Mouse (Mus musculus) testis, adult 2 months (tissue): ENCODE results near the gene Mdga1. TPM values are rescaled to one million over a fixed set of nuclear protein-coding genes. Genes with fewer than 3 reads are reported as not detected.

Experiments used
- H3K27ac ChIP-seq: fragments of 200-500 bp; 2 replicates; pipeline ENCODE4 v1.5.1; 2012; ENCODE audit warnings: low read depth, low read length; ENCODE audit not compliant: control insufficient read depth, insufficient read depth
- H3K27me3 ChIP-seq: fragments of 200-500 bp; 2 replicates; pipeline ENCODE4 v1.6.1; 2012; ENCODE audit warnings: mild to moderate bottlenecking, low read length, moderate library complexity; ENCODE audit not compliant: control insufficient read depth, insufficient read depth
- H3K36me3 ChIP-seq: fragments of 200-500 bp; 2 replicates; pipeline ENCODE4 v1.6.1; 2012; ENCODE audit warnings: mild to moderate bottlenecking, low read length; ENCODE audit not compliant: control insufficient read depth, insufficient read depth
- H3K4me1 ChIP-seq: fragments of 200-500 bp; 2 replicates; pipeline ENCODE4 v1.6.1; 2012; ENCODE audit warnings: low read length; ENCODE audit not compliant: control insufficient read depth, insufficient read depth
- H3K4me3 ChIP-seq: fragments of 200-500 bp; 2 replicates; pipeline ENCODE4 v1.5.1; 2012; ENCODE audit warnings: low read depth, mild to moderate bottlenecking, low read length, moderate library complexity, mixed read lengths; ENCODE audit not compliant: control insufficient read depth
- CTCF ChIP-seq: fragments of 200-500 bp; IDR thresholded peaks from 2 replicates; pipeline ENCODE4 v1.5.1; 2012; ENCODE audit warnings: low read depth, mild to moderate bottlenecking, inconsistent platforms, low read length, moderate library complexity; ENCODE audit not compliant: control insufficient read depth, insufficient read depth, insufficient replicate concordance
- POLR2A ChIP-seq: fragments of 200-500 bp; IDR thresholded peaks from 2 replicates; pipeline ENCODE4 v1.6.1; 2012; ENCODE audit warnings: low read depth, mild to moderate bottlenecking, inconsistent platforms, low read length, moderate library complexity; ENCODE audit not compliant: control insufficient read depth
- polyA plus RNA-seq: library from polyadenylated mRNA; depleted of rRNA; stranded (reverse); fragments of >200 nt; gene quantifications from 2 replicates; pipeline ENCODE4 v1.2.3, GENCODE M21; 2012

Mdga1 gene
- polyA plus RNA-seq, 1 experiment, result 0.42 TPM

DNA sequence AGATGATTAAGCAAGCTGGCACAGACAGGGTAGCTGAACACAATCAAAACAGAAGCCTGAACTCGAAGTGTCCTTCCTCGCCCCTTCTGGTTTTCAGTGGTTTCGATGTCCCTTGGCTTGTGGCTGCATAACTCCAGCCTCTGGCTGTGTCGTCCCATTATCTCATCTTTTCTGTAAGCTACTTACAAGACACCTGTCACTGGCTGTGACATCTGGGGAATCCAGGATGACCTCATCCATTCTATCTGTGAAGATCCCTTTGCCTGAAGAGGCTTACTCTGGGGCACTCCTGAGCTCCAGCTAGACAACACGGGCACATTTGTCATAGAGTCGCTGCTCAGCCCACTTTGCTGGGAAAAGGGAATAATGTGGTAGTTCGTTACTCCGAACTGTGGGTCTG is 14.0 kb downstream of the Mdga1 start:
- no peak overlapping the region for H3K4me3 ChIP-seq
- H3K27me3 ChIP-seq, result no peaks in the 10 kb centered on the region
- no peak overlapping the region for H3K27ac ChIP-seq
- H3K36me3 ChIP-seq, result no peaks in the 10 kb centered on the region
- TF ChIP-seq CTCF (no peak), POLR2A (no peak)
- H3K4me1 ChIP-seq, result no peaks in the 10 kb centered on the region

DNA sequence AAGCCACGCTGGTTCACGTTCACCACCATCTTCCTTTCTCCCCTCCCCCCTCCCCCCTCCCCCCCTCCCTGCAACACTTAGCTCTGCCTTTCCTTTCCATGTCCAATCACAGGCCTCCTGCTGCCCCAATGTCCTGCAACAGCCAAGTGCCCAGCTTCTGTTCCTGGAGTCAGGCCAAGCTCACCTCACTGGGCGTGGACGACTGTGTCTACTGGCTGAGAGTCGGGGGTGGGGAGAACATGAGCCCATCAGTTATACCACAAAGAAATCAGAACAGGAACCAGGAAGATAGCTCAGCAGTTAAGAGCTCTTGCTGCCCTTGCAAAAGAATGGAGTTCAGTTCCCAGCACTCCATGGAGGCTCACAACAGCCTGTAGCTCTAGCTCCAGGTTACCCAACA is 15.6 kb downstream of the Mdga1 start:
- TF ChIP-seq POLR2A (no peak), CTCF (no peak)
- no peaks in the 10 kb centered on the region; the same call in 1 of the 2 replicates for H3K4me1 ChIP-seq

GRCm38 (mm10) chr17:29951100-29951499 is 18.8 kb downstream of the Mdga1 start:
- Histone ChIP-seq H3K27me3 (no peaks in the 10 kb centered on the region), H3K36me3 (no peaks in the 10 kb centered on the region), H3K4me1 (no peaks in the 10 kb centered on the region; the same call in 1 of the 2 replicates), H3K27ac (no peak overlapping the region), H3K4me3 (no peak overlapping the region)
- TF ChIP-seq CTCF (no peak), POLR2A (no peak)

More for the DNA sequence above, 15.6 kb downstream of the Mdga1 start:
- no peak overlapping the region for H3K27ac ChIP-seq
- H3K27me3 ChIP-seq, result no peaks in the 10 kb centered on the region
- H3K36me3 ChIP-seq, result no peaks in the 10 kb centered on the region
- no peak overlapping the region for H3K4me3 ChIP-seq

DNA sequence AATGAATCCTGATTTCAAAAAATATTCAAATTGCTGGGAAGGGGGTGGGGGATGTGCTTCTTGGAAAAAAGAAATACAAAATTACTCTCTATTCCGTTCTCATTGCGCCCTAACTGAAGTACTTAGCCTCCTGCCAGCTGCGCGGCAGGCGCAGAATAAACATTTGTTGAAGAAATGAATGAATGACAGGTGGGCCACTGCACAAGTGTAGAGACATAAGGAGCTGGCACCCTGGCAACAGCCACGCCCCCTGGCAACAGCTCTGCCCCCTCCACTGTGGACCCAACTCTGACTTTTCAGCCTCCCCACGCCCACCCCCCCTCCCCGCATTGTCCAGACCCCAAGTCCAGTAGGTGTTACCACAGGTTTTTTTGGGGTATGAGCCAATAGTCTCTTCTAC is 19.3 kb downstream of the Mdga1 start:
- Histone ChIP-seq H3K4me1 (no peaks in the 10 kb centered on the region; the same call in 1 of the 2 replicates), H3K4me3 (no peak overlapping the region), H3K36me3 (no peaks in the 10 kb centered on the region), H3K27ac (no peak overlapping the region), H3K27me3 (no peaks in the 10 kb centered on the region)
- TF ChIP-seq POLR2A, result no peak
- no peak for TF ChIP-seq CTCF

DNA sequence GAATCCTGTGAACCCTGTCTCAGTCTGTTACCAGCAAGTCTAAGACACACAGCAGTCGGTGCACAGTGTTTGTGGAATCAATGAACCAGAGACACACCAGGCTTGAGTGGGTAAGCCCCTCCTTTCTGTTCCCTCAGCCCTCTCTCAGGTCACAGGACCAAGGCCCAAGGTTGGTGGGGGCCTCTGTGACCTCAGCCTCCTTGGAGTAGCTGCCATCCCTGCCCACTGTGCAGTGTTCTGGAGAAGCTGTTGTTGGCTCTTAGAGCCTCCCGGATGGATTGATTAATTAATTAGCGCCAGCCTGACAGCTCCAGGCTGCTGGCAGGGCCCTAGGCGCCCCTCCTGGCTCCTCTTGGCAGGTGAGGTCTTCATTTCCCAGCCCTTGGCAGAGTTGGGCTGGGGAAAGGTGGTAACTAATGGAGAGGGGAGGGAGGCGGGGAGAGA is 22.6 kb downstream of the Mdga1 start:
- no peaks in the 10 kb centered on the region for H3K36me3 ChIP-seq
- TF ChIP-seq CTCF (no peak), POLR2A (no peak)
- H3K4me1 ChIP-seq, result no peaks in the 10 kb centered on the region; the same call in 1 of the 2 replicates
- no peak overlapping the region for H3K4me3 ChIP-seq
- H3K27ac ChIP-seq, result no peak overlapping the region
- H3K27me3 ChIP-seq, result no peaks in the 10 kb centered on the region

DNA sequence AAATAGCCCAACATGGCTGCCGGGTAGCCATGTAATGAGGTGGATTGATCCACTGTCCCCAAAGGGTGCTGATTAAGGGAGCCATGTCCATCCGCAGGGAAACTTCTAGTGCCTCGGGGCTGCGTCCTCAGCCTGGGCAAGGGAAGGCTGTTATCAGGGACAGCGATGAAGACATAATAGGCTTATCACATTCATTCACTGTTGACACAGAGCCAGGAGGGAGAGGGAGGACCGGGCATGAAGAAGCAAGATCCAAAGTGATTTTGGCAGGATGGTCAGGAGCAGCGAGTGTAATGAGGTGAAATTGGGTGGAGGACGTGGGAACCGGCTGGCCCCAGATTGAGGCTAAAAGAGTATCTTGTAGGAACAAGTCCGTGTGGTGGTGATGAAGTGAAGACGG is 25.5 kb downstream of the Mdga1 start:
- no peaks in the 10 kb centered on the region for H3K36me3 ChIP-seq
- no peak for TF ChIP-seq CTCF
- no peak for TF ChIP-seq POLR2A

DNA sequence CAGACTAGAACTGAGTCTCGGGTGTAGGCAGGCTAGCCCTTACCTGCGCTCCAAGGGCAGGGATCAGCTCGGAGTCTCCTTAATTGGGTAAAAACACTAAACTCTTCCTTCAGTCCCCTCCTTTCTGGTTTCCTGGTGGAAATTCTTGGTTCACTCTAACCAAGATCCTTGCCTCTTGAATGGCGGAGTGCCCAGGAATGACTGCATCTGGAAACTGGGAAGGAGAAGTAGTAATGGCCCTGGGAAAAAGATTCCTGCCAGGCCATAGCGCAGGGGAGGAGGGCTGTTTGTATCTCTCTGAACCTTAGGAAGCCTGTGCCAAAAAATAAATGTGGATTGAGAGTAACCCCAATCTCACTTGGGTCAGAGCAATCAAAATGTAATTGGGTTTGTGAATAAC is 30.9 kb downstream of the Mdga1 start:
- Histone ChIP-seq H3K36me3 (no peaks in the 10 kb centered on the region), H3K4me3 (no peak overlapping the region), H3K27me3 (no peaks in the 10 kb centered on the region), H3K4me1 (no peaks in the 10 kb centered on the region), H3K27ac (no peak overlapping the region)
- TF ChIP-seq POLR2A (no peak), CTCF (no peak)

More for the DNA sequence above, 25.5 kb downstream of the Mdga1 start:
- no peak overlapping the region for H3K4me3 ChIP-seq
- no peak overlapping the region for H3K27ac ChIP-seq
- no peaks in the 10 kb centered on the region for H3K27me3 ChIP-seq
- no peaks in the 10 kb centered on the region for H3K4me1 ChIP-seq

DNA sequence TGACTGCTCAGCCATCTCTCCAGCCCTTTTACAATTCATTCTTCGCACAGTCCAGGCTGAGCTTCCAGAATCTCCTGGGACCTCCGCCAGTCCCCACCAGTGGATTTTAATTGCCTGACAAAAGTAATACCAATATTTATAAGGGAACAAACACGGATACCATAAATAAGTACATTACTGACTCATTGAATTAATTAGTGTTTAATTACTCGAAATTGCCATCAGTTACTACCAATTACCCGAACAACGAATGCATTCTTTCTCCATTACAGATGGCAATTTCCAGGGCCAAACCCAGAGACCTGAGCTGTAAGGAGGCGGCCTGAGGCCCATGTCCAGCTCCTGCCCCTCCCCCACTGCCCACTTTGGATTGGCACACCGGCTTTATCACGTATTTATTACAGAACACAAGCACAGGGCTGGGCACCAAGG is 32.5 kb downstream of the Mdga1 start:
- H3K36me3 ChIP-seq, result no peaks in the 10 kb centered on the region
- H3K4me1 ChIP-seq, result no peaks in the 10 kb centered on the region
- no peak for TF ChIP-seq POLR2A
- TF ChIP-seq CTCF, result no peak
- no peaks in the 10 kb centered on the region for H3K27me3 ChIP-seq
- H3K27ac ChIP-seq, result no peak overlapping the region
- H3K4me3 ChIP-seq, result no peak overlapping the region
